Mouse (Mus musculus): ENCODE measurements around the gene Pitpnc1.

- TF ChIP-seq CTCF (IDR thresholded peaks at IDR 0.05; ENCODE audit: borderline replicate concordance, insufficient read depth, low read depth, low read length) = no peak
- TF ChIP-seq POLR2A (IDR thresholded peaks at IDR 0.05; ENCODE audit: borderline replicate concordance, insufficient read depth, low read length) = no peak
Observed at GRCm38 (mm10) chr11:107201773-107202172, 268.7 kb downstream of the Pitpnc1 start.
